Mouse (Mus musculus) G1E (cell line): ENCODE measurements at regions not wholly inside any gene's neighbourhood (a gene's known extent, or its start where the extent isn't known, plus 50 kb on each side); places are given as distances from the start of the nearest gene placed in this dataset.

ENCODE experiments used
- ATAC-seq: 2 replicates; pipeline ENCODE4 v1.8.0; 2016; ENCODE audit warnings: mild to moderate bottlenecking; ENCODE audit not compliant: insufficient number of reproducible peaks, poor library complexity, low FRiP score, severe bottlenecking; ENCODE audit errors: extremely low read depth
- DNase-seq: peaks from one replicate; pipeline ENCODE4 v3.0.0; 2012; ENCODE audit warnings: low spot score
- H3K27me3 ChIP-seq: 2 replicates; pipeline ENCODE4 v1.6.1; 2012; ENCODE audit warnings: mild to moderate bottlenecking, low read length, inconsistent platforms; ENCODE audit not compliant: insufficient read depth
- H3K36me3 ChIP-seq: replicated peaks from 2 replicates; pipeline ENCODE3; 2012; ENCODE audit warnings: mild to moderate bottlenecking, inconsistent platforms
- H3K4me1 ChIP-seq: 2 replicates; pipeline ENCODE4 v1.6.1; 2012; ENCODE audit warnings: low read depth, low read length, inconsistent platforms, mixed read lengths; ENCODE audit not compliant: insufficient read depth
- H3K4me3 ChIP-seq: 2 replicates; pipeline ENCODE4 v1.5.1; 2012; ENCODE audit warnings: low read depth, mild to moderate bottlenecking, inconsistent platforms, low read length, moderate library complexity, mixed read lengths
- H3K9me3 ChIP-seq: replicated peaks from 2 replicates; pipeline ENCODE4 v1.6.1; 2012; ENCODE audit warnings: inconsistent platforms
- CTCF ChIP-seq: IDR thresholded peaks from 2 replicates; pipeline ENCODE4 v1.5.1; 2012; ENCODE audit warnings: low read depth, low read length, inconsistent platforms, mixed read lengths
- GATA1 ChIP-seq: IDR thresholded peaks from 2 replicates; pipeline ENCODE4 v1.6.1; 2012; ENCODE audit warnings: borderline replicate concordance, low read length, inconsistent platforms, mixed read lengths
- GATA2 ChIP-seq: IDR thresholded peaks from 2 replicates; pipeline ENCODE4 v1.6.1; 2012; ENCODE audit warnings: low read depth, low read length, inconsistent platforms, borderline replicate concordance
- POLR2AphosphoS5 ChIP-seq: IDR thresholded peaks from 2 replicates; pipeline ENCODE4 v1.6.1; 2012; ENCODE audit warnings: low read depth, low read length, inconsistent platforms; ENCODE audit not compliant: insufficient replicate concordance
- TAL1 ChIP-seq: conservative IDR thresholded peaks from 2 replicates; pipeline ENCODE4 v1.6.1; 2012; ENCODE audit warnings: low read depth, low read length, inconsistent platforms, mixed read lengths

GRCm38 (mm10) chr2:146594212-146594611 lies 82.1 kb upstream of the Ralgapa2 start:
- ATAC-seq (no peak), DNase-seq (no peak)
- TF ChIP-seq GATA1 (no peak), TAL1 (no peak), GATA2 (no peak), POLR2AphosphoS5 (no peak), CTCF (no peak)
- Histone ChIP-seq H3K4me1 (no peaks in the 10 kb centered on the region), H3K9me3 (no peaks in the 10 kb centered on the region), H3K27me3 (no peaks in the 10 kb centered on the region), H3K36me3 (no peaks in the 10 kb centered on the region), H3K4me3 (no peak overlapping the region)

DNA sequence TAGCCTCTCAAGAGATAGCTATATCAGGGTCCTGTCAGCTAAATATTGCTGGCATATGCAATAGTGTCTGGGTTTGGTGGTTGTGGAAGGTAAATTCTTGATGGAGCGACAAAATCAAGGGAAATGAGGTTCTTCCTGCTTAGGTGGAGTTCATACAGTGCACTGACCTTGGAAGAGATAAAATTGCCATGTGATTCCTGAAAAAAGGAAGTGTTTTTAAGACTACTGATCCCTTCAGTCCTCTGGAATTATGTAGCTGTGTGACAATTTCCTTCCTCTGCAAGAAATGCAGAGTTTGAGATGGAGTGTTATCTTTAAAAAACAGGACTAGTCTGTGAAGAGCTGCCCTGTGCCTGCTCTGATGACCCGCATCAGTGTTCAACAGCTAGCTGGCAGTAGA lies 83.5 kb upstream of the Ralgapa2 start:
- TF ChIP-seq CTCF (no peak), POLR2AphosphoS5 (no peak), GATA2 (no peak), GATA1 (no peak), TAL1 (no peak)
- Histone ChIP-seq H3K27me3 (no peaks in the 10 kb centered on the region), H3K36me3 (no peaks in the 10 kb centered on the region), H3K4me1 (no peaks in the 10 kb centered on the region), H3K9me3 (no peaks in the 10 kb centered on the region), H3K4me3 (no peak overlapping the region)
- DNase-seq (no peak), ATAC-seq (no peak)

- Histone ChIP-seq H3K4me1 (peaks cover 5% of the 10 kb centered on the region), H3K9me3 (no peaks in the 10 kb centered on the region), H3K36me3 (no peaks in the 10 kb centered on the region), H3K27me3 (no peaks in the 10 kb centered on the region), H3K4me3 (no peak overlapping the region; the same call in 1 of the 2 replicates)
- TF ChIP-seq POLR2AphosphoS5 (no peak), TAL1 (no peak)
- ATAC-seq (peak; percentile 36; the same call in 1 of the 2 replicates), DNase-seq (no peak)
Measured at GRCm38 (mm10) chr2:146606170-146606569, 94.0 kb upstream of the Ralgapa2 start.

GRCm38 (mm10) chr2:146610896-146611295 lies 98.8 kb upstream of the Ralgapa2 start:
- DNase-seq: no peak
- Histone ChIP-seq H3K4me1 (peaks cover 7% of the 10 kb centered on the region), H3K27me3 (no peaks in the 10 kb centered on the region), H3K36me3 (no peaks in the 10 kb centered on the region), H3K9me3 (no peaks in the 10 kb centered on the region), H3K4me3 (no peak overlapping the region)
- no peak for ATAC-seq
- TF ChIP-seq POLR2AphosphoS5: no peak
- TF ChIP-seq CTCF: no peak
- no peak for TF ChIP-seq GATA2
- TF ChIP-seq GATA1: no peak
- no peak for TF ChIP-seq TAL1

DNA sequence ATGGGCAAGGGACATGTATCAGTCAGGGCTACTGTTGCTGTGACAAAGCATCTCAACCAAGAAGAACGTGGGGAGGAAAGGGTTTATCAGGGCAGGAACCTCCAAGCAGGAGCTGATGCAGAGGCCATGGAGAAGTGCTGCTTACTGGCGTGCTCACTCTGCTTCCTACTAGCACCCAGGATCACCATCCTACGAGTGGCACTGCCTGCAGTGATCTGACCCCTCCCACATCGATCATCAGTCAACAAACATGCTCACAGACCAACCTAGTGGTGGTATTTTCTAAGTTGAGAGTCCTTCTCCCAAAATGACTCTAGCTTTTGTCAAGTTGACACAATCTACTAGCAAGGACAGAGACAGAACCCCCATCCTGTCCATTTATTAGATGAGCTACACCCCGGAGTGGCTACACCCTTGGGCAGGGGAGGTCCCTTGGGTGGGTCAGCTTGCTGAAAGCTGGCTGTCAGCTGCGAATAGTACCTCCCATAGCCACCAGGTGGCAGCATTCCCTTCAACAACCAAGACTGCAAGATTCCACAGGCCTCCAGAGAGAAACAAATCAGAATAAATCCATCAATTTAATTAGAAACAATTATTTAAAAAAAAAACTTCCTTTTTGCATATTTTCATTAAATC lies 99.9 kb upstream of the Ralgapa2 start:
- Histone ChIP-seq H3K27me3 (no peaks in the 10 kb centered on the region), H3K4me1 (peaks cover 2% of the 10 kb centered on the region; the same call in 1 of the 2 replicates), H3K4me3 (no peak overlapping the region), H3K9me3 (no peaks in the 10 kb centered on the region), H3K36me3 (no peaks in the 10 kb centered on the region)
- ATAC-seq (peak; percentile 57; the same call in 1 of the 2 replicates), DNase-seq (peak; percentile 41)
- TF ChIP-seq POLR2AphosphoS5 (no peak), CTCF (peak; percentile 66), TAL1 (no peak), GATA1 (no peak), GATA2 (no peak)

DNA sequence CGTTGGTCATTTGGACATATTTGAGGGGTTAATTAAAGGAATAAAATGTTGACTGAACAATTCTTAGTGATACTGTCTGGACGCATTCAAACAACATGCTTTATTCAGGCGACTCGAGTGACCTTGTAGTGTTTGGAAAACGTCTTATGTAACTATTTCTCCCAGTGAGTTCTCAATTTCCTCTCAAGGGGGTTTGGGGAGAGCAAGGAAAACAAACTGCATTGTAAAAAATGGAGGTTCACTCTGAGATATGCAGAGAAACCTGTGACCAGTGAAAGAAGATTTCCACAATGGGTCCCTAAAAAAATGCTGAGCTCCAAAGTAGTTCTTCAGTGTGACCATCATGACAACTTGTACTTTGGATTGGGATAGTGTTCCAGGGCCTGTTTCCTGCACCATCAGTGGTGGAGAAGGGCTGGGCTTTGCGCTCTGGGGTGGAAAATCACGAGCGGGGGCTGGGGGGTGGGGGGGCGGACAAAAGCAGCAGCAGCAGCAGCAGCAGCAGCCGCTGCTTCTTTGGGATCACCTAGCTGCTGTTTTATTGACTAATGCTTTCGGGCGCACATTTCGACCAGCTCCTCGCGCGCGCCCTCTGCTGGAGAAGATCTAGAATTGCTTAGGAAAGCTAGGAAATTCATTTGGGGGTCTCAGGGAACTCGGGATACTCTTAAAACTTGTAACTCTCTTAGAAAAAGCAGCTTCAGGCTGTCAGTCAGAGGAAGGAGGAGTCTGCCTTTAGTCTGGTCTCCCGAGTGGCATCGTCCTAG lies 100.6 kb upstream of the Ralgapa2 start:
- Histone ChIP-seq H3K9me3 (no peaks in the 10 kb centered on the region), H3K27me3 (no peaks in the 10 kb centered on the region), H3K36me3 (no peaks in the 10 kb centered on the region), H3K4me1 (peaks cover 2% of the 10 kb centered on the region; the same call in 1 of the 2 replicates), H3K4me3 (no peak overlapping the region; the same call in 1 of the 2 replicates)
- ATAC-seq (no peak), DNase-seq (peak; percentile 18)
- TF ChIP-seq CTCF (peak; percentile 41; the same call in 1 of the 2 replicates), TAL1 (no peak), GATA2 (no peak)
